Mouse (Mus musculus) forebrain, embryonic 13.5 days (tissue): ENCODE measurements at regions not wholly inside any gene's neighbourhood (a gene's known extent, or its start where the extent isn't known, plus 50 kb on each side); places are given as distances from the start of the nearest gene placed in this dataset.

Source experiments
- ATAC-seq: fragments of 200-750 bp; cut with Nextera tagmentation; 2 replicates; pipeline ENCODE4 v1.8.0; 2017
- H3K27ac ChIP-seq: fragments of 300-500 bp; sonication (generic); 2 replicates; pipeline ENCODE4 v1.5.1; 2015; ENCODE audit warnings: inconsistent platforms, mild to moderate bottlenecking, moderate library complexity
- H3K27me3 ChIP-seq: fragments of 300-500 bp; sonication (generic); 2 replicates; pipeline ENCODE4 v1.6.1; 2015; ENCODE audit warnings: mild to moderate bottlenecking, inconsistent platforms
- H3K36me3 ChIP-seq: fragments of 300-500 bp; sonication (generic); 2 replicates; pipeline ENCODE4 v1.6.1; 2015; ENCODE audit warnings: mild to moderate bottlenecking, inconsistent platforms; ENCODE audit not compliant: poor library complexity, severe bottlenecking
- H3K4me1 ChIP-seq: fragments of 300-500 bp; sonication (generic); 2 replicates; pipeline ENCODE4 v1.6.1; 2015; ENCODE audit warnings: inconsistent platforms
- H3K4me2 ChIP-seq: fragments of 300-500 bp; sonication (generic); 2 replicates; pipeline ENCODE4 v1.6.1; 2015; ENCODE audit warnings: inconsistent platforms, mild to moderate bottlenecking, moderate library complexity
- H3K4me3 ChIP-seq: fragments of 300-500 bp; sonication (generic); 2 replicates; pipeline ENCODE4 v1.5.1; 2015; ENCODE audit warnings: mild to moderate bottlenecking, inconsistent platforms
- H3K9ac ChIP-seq: fragments of 300-500 bp; sonication (generic); 2 replicates; pipeline ENCODE4 v1.6.1; 2015; ENCODE audit warnings: mild to moderate bottlenecking, inconsistent platforms
- H3K9me3 ChIP-seq: fragments of 300-500 bp; sonication (generic); replicated peaks from 2 replicates; pipeline ENCODE4 v1.6.1; 2016; ENCODE audit warnings: inconsistent platforms
- WGBS: fragments of 180-500 bp; shearing (Covaris S2); methylation state at CpG from one replicate; pipeline ENCODE4 v1.1.7; 2015; 5-methylcytosine and 5-hydroxymethylcytosine counted together

DNA sequence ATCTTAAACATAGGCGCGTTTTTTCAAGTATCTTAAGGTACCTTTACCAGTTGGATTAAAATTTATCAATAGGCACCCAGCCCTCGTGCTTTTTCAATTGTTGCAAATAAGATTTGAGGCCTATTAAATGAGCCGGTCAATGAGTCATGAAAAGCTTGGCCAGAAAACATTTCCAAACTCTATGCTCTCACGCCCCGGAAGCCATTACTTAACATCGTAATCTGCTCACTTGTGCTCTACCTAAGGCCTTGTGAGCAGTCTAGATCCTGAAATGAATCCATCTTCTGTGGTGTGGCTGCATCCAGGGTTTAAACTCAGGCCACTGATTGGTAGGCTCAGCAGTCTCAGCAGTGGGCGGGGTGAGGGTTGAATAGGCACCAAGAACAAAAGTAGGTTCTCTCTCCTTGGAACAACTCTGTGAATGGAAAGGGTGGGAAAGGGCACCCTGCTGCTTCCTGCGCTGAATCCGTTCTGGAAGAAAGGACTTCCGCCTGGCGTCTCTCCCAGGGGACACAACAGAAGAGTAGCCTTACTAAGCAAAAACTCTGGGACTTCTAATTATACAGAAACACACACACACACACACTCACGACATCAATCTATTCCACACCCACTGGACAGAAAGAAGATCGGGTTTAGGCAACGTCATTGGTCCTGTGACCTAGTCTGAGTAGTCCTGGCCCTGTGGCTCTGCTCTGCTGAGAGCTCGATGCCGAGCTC is 53.4 kb upstream of the Fmnl2 start:
- WGBS: 58% methylated on average over 17 of the region's 17 CpGs
- Histone ChIP-seq H3K27ac (no peak overlapping the region), H3K4me1 (no peaks in the 10 kb centered on the region), H3K9me3 (no peaks in the 10 kb centered on the region), H3K4me3 (no peak overlapping the region), H3K4me2 (no peak overlapping the region), H3K9ac (no peak overlapping the region), H3K36me3 (no peaks in the 10 kb centered on the region), H3K27me3 (no peaks in the 10 kb centered on the region)
- ATAC-seq: peak; percentile 58; the same call in 1 of the 2 replicates

DNA sequence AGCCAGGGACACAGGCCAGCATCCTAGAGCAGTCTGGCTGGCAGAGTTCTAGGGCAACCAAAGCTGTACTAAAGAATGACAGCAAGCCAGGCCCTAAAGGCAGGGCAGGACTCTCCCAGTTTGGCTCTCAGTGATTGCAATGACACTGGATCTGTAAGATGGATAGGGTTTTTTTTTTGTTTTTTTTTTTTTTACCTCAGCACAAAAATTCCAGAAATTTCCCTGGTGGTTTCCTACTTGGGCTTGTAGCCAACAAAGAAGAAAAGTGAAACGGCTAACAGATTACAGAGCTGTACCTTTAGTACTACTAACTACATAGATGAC is 52.9 kb upstream of the Fmnl2 start:
- Histone ChIP-seq H3K4me2 (no peak overlapping the region), H3K36me3 (no peaks in the 10 kb centered on the region), H3K4me1 (no peaks in the 10 kb centered on the region), H3K9me3 (no peaks in the 10 kb centered on the region), H3K27me3 (no peaks in the 10 kb centered on the region), H3K4me3 (no peak overlapping the region), H3K9ac (no peak overlapping the region), H3K27ac (no peak overlapping the region)
- ATAC-seq: no peak
- WGBS: 78% methylated on average over 1 of the region's 1 CpGs

DNA sequence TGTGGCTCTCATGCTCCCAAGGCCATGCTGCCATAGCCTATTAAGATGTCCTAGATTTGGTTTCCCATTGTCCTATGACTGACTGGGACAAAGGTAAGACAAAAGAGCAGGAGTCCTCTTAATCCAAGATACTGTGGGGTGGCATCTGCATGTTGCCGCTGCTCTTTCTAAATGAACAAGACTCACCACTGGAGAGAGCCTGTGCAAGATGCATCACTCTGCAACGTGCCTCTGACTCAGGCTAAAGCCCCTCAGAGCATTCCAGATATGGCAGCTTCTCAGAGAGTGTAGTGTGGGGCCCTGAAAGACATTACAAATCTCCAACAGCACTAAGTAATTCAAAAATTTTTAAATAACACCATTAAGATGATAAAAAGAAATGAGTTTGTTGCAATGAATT is 49.8 kb upstream of the Fmnl2 start:
- Histone ChIP-seq H3K9me3 (no peaks in the 10 kb centered on the region), H3K9ac (no peak overlapping the region), H3K4me3 (no peak overlapping the region), H3K4me1 (no peaks in the 10 kb centered on the region), H3K36me3 (no peaks in the 10 kb centered on the region), H3K4me2 (no peak overlapping the region), H3K27me3 (no peaks in the 10 kb centered on the region), H3K27ac (no peak overlapping the region)
- 37% methylated on average over 2 of the region's 2 CpGs for WGBS
- ATAC-seq: no peak
